Mouse (Mus musculus) stomach, postnatal 0 days (tissue): Measurements from ENCODE around the gene Gm45208.
"Not testable (repeated sequence)": the region's sequence is repeated elsewhere in the genome, so short reads cannot be mapped to it uniquely, and the experiment has no call there.

Source experiments
- CTCF ChIP-seq: IDR thresholded peaks from 2 replicates; pipeline ENCODE4 v1.5.1; 2016; ENCODE audit warnings: antibody characterized with exemption, low read depth, mild to moderate bottlenecking, moderate library complexity
- EP300 ChIP-seq: optimal IDR thresholded peaks from 2 replicates; pipeline ENCODE3; 2016; ENCODE audit warnings: antibody characterized with exemption

DNA sequence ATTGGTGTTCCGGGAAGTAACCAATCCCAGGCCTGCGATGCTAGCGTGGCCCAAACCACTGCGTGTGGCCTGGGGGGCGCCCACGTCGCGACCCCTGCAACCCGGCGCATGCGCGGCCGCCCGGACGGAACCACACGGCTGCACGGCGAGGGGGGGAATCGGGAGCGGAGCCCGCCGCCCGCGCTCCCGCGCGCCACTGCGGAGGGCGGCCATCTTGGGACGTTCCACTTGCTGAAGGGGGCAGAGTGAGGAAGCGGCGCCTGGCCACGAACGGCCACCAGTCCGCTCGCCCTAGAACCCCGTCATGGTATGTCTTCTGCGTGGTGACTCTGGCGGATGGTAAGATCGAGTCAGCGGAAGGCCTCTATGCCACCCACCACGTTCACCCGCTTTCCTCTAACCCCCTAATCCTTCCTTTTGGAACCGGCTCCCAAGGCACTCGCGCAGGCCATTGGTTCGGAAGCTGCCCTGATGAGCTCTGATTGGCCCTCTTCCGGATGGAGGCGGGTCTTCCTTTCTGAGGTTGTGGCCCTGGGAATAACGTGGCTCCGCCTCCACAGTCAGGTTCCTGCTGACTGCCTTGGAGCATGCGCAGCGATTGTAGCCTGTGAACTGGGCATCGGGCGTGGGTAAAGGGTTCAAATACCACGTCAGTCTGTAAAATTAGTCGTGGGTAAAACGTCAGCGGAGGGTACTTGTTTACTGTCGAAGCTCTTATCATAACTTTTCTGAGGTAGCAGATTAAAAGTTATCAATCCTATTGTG, 7.7 kb upstream of the Gm45208 start, which contains the start of gene Wdr45:
- TF ChIP-seq CTCF, EP300: not testable (repeated sequence)
